Mouse (Mus musculus) megakaryocyte, embryonic 14.5 days (primary cell): ENCODE results near the gene Eif2d. TPM values are rescaled to one million over a fixed set of nuclear protein-coding genes. Genes with fewer than 3 reads are reported as not detected.

Source experiments
- H3K27me3 ChIP-seq: replicated peaks from 2 replicates; pipeline ENCODE3; 2012; ENCODE audit warnings: inconsistent platforms
- H3K36me3 ChIP-seq: replicated peaks from 2 replicates; pipeline ENCODE3; 2012; ENCODE audit warnings: low read length, inconsistent platforms, mixed read lengths
- H3K4me1 ChIP-seq: 2 replicates; pipeline ENCODE4 v1.6.1; 2012; ENCODE audit warnings: inconsistent platforms
- H3K4me3 ChIP-seq: replicated peaks from 2 replicates; pipeline ENCODE3; 2012; ENCODE audit warnings: moderate library complexity, mild to moderate bottlenecking, inconsistent platforms
- H3K9me3 ChIP-seq: 2 replicates; pipeline ENCODE4 v1.6.1; 2012; ENCODE audit warnings: inconsistent platforms
- FLI1 ChIP-seq: IDR thresholded peaks from 2 replicates; pipeline ENCODE4 v1.6.1; 2012; ENCODE audit warnings: low read length, inconsistent platforms, mixed read lengths
- GATA1 ChIP-seq: IDR thresholded peaks from 3 replicates; pipeline ENCODE4 v1.6.1; 2012; ENCODE audit warnings: mixed read lengths, low read length, inconsistent platforms, borderline replicate concordance
- polyA plus RNA-seq: library from polyadenylated mRNA; stranded (reverse); fragments of >175 nt; gene quantifications from 2 replicates; pipeline ENCODE4 v1.2.3, GENCODE M21; 2012; ENCODE audit warnings: low replicate concordance; ENCODE audit not compliant: insufficient read depth

Gene Eif2d
- polyA plus RNA-seq, 1 experiment, result 15.4 TPM

DNA sequence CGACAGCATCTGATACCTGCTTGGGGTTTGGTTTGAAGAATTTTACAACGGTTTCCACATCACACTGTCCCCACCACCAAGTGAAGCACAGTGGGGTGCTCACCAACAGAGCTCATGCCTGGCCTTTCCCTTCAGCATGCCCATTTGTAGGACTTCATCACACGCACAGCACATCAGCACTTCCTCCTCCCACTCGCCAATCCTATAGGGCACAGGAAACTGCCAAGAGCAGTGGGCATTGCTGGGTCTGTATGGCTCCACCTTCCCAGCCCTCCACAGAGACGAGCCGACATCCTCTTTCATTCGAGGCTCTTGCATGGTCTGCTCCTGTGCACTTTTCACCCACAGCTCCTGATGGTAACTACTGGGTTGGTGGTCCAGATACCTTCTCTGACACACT lies 30.2 kb downstream of the Eif2d start:
- Histone ChIP-seq H3K4me1 (peaks cover 81% of the 10 kb centered on the region), H3K36me3 (peaks cover 73% of the 10 kb centered on the region), H3K9me3 (no peaks in the 10 kb centered on the region), H3K4me3 (no peak overlapping the region), H3K27me3 (no peaks in the 10 kb centered on the region)
- TF ChIP-seq FLI1 (no peak), GATA1 (no peak)

DNA sequence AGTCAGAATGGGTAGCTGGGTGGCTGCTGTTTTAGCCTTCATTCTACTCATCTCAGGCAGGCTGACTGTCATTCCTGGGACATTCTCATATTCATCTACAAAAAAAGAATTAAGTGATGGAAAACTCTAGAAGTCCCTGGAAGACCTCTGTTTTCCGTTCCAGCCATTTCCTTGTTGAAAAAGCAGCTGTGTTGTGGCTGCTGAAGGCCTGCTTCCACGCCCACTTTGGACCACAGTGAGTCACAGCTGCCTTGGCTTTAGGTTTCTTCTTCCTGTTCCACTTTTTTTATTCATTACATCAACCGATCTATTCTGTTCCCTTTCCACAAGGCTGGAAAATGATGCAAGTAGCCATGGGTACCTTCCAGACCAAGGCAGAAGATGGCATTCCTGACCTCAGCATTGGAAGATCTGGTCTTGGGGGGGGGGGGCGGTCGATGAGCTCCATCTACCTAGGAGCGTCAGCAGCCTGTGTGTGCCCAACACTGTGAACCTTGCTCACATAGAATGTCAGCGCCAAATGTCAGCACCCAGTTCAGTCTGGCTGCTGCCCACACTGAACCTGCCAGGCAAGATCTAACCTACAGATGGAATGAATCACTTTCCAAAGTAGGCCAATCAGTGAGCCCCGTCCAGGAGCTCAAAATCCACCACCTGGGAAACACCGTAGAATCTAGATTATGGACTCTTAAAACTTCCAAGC lies 31.4 kb downstream of the Eif2d start:
- no peak for TF ChIP-seq GATA1
- TF ChIP-seq FLI1, result no peak

DNA sequence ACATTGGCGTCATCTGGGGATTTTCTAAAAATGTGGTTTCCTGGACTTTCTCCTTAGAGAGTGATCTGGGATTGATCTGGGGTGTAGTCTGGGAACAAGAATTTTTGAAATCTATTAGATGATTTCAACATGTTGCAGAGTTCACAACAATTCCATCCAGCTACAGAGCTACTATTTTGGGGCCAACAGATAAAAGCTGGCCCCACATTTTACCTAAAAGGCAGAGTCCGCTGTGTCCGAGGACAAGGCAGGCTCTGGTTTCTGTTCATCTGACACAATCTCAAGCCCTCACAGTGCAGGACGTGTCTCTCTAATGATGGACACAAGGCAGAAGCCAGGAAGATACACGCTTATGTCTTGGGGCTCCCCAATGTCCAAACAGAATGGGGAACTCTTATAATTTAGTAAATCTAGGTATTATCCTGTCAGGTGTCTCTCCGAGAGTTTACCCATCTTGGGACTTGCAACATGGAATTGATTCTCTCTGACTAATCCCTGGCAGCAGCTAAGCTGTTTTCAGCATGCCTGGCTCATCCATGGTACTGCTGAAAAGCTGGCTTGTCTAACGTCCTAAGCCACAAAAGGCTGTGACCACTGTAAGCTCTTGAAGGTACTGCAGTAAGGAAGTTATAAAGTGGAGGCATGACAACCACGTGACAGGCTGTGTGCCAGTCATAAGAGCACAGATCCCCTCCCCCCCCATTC lies 32.1 kb downstream of the Eif2d start:
- no peaks in the 10 kb centered on the region for H3K9me3 ChIP-seq
- TF ChIP-seq FLI1, result no peak
- no peak for TF ChIP-seq GATA1
- H3K4me3 ChIP-seq, result no peak overlapping the region
- peaks cover 100% of the 10 kb centered on the region for H3K4me1 ChIP-seq
- H3K27me3 ChIP-seq, result no peaks in the 10 kb centered on the region
- H3K36me3 ChIP-seq, result peaks cover 67% of the 10 kb centered on the region

More for the DNA sequence above, 31.4 kb downstream of the Eif2d start:
- Histone ChIP-seq H3K4me1 (peaks cover 93% of the 10 kb centered on the region), H3K27me3 (no peaks in the 10 kb centered on the region), H3K9me3 (no peaks in the 10 kb centered on the region), H3K36me3 (peaks cover 69% of the 10 kb centered on the region), H3K4me3 (peak overlapping the region; percentile 57)

DNA sequence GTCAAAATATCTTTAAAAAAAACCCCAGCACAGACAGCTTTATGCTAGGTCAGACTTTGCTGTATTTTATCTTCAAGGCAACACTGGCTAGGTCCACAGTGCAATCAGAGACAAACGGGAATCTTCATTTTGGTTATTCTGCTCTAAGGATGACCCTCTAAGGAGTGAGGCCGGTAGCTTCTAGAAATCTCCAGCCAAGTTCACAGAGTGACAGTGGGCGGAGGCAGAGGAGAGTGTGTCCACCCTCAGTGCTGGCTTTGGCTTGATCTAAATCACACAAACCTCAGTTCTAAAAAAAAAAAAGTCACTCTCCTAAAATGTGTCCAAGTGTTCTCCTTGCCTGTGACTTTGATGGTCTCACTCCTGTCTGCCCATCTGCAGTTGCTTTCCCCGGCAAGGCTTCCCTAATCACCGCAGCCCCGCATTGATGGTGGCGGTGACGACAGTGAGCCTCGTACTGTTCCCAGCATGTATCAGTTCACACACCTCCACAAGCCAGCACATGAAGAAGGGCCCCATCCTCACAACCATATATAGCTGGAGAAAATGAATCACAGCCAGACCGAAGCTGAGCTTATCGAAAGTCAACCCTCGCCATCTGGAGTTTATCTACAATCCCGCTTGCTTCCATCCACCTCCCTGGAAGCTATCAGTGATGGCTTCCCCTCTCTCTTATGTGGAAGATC lies 33.0 kb downstream of the Eif2d start:
- Histone ChIP-seq H3K4me3 (no peak overlapping the region), H3K4me1 (peaks cover 98% of the 10 kb centered on the region), H3K27me3 (no peaks in the 10 kb centered on the region), H3K36me3 (peaks cover 63% of the 10 kb centered on the region), H3K9me3 (no peaks in the 10 kb centered on the region)
- no peak for TF ChIP-seq FLI1
- TF ChIP-seq GATA1, result no peak

DNA sequence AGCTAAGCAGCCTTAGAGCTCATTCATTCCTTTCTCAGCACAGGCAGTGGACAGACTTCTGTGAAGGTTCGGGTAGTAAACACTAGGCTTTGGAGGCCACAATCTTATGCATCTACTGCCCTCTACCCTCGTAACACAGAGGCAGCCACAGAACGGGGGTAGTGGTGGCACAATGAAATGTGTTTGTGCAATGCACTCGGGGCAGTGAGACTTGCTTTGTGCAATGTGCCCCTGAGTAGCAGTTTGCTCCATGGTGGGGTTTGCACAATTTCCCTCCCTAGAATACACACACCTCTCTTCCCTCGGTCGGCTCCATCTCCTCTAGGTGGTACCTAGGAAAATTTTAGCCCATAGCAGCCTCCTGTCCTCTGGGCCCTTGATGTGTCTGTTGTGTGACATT lies 34.0 kb downstream of the Eif2d start:
- Histone ChIP-seq H3K27me3 (no peaks in the 10 kb centered on the region), H3K4me1 (peaks cover 98% of the 10 kb centered on the region), H3K36me3 (peaks cover 63% of the 10 kb centered on the region), H3K9me3 (no peaks in the 10 kb centered on the region), H3K4me3 (peak overlapping the region; percentile 25)
- TF ChIP-seq FLI1 (no peak), GATA1 (no peak)

DNA sequence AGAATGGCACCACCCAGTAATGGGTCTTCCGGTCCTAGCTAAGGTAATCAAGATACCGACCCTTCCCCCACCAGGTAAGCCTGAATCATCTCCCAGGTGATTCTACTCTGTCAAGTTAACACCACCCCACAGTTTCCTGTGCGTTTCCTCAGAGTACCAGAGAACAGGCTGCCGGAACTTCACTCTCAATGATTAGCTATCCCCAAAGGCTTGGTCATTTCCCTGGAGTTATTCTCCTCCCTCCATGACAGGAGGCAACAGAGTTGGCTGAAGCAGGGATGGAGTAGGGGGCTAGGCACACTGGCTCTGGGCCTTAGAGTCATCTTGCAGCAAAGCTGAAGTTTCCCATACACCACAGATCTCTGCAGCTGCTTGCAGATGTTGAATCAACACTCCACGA lies 34.9 kb downstream of the Eif2d start:
- H3K36me3 ChIP-seq, result peaks cover 62% of the 10 kb centered on the region
- no peaks in the 10 kb centered on the region for H3K27me3 ChIP-seq
- H3K9me3 ChIP-seq, result no peaks in the 10 kb centered on the region
- peaks cover 98% of the 10 kb centered on the region for H3K4me1 ChIP-seq
- H3K4me3 ChIP-seq, result peak overlapping the region; percentile 12
- TF ChIP-seq FLI1 (no peak), GATA1 (no peak)

DNA sequence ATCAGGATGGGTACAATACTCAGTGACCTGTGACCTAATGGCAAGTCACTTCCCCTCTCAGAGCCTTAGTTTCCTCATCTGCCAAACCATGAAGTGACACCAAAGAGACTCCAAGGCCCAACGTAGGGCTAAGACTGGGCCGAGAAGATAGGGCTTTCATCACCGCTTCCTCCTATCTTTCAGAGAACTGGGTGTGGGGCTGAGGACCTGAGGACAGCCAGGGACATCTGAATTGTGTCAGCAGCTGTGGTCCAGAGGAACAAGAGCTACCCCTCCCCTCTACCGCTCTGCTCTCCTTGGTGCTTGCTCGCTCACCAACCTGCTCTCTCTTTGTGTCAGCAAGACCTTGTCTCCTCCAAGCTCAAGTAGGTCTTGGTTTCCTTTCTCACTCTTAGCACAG lies 35.7 kb downstream of the Eif2d start:
- no peaks in the 10 kb centered on the region for H3K27me3 ChIP-seq
- no peaks in the 10 kb centered on the region for H3K9me3 ChIP-seq
- peaks cover 97% of the 10 kb centered on the region for H3K4me1 ChIP-seq
- TF ChIP-seq GATA1 (no peak), FLI1 (no peak)
- peaks cover 62% of the 10 kb centered on the region for H3K36me3 ChIP-seq
- peak overlapping the region; percentile 86 for H3K4me3 ChIP-seq

DNA sequence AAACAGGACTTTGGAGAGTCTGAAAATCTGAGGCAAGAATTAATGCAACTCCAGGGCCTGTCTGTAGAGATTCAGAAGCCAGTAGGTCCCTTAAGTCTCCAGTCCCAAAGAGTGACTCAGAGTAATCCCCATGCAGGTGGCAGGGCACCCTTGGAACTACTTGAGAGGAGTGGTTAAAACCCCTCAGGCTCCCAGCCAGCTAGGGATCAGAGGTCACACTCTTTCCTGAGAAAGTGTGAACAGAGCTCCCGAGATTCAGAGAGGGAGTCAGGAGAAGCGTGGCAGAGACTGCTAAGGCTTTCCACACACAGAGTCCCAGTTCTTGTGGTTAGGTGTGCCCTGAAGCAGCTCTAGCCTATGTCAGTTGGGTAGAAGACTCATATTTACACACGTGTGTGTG lies 40.8 kb downstream of the Eif2d start:
- peaks cover 73% of the 10 kb centered on the region for H3K36me3 ChIP-seq
- no peaks in the 10 kb centered on the region for H3K9me3 ChIP-seq
- TF ChIP-seq FLI1, result no peak
- TF ChIP-seq GATA1, result no peak
- no peak overlapping the region for H3K4me3 ChIP-seq
- no peaks in the 10 kb centered on the region for H3K27me3 ChIP-seq
- peaks cover 97% of the 10 kb centered on the region for H3K4me1 ChIP-seq

DNA sequence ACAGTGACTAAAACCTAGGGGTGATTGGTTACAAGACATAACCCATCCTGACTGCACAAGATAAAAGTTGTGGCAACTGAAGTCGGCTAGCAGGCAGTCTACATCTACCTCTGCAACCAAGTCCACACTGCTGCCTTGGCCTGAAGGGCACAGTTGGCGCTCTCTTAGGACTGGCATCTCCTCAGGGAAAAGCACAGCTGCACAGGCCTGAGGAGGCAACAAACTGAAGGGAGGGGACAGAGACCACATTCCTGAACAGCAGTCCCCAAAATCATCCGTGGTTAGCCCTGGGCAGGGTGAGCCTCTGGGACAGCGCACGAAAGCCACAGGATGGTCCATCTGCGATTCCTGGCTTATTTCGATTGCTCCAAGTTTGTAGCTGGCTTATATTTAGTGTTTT lies 42.7 kb downstream of the Eif2d start:
- Histone ChIP-seq H3K4me3 (no peak overlapping the region), H3K9me3 (no peaks in the 10 kb centered on the region), H3K36me3 (peaks cover 67% of the 10 kb centered on the region), H3K4me1 (peaks cover 99% of the 10 kb centered on the region), H3K27me3 (no peaks in the 10 kb centered on the region)
- TF ChIP-seq FLI1 (no peak), GATA1 (no peak)

DNA sequence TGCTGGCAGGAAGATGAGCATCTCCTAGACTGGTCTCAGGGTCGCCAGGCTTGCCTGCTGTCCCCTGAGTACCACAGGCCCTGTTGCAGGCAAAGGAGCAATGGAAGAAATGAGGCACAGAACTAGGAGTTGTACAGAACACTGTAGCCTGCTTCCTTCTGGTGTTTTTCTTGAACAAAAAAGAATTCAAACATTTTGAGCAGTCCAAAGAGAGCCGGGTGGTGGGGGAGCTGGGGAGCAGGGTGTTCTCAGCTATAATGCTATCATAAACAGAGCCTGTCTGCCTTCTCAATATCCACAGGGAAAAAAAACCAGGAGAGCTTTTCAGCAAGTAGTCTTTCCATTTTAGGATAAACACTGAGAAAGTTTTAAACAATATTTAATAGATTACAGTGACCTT lies 43.1 kb downstream of the Eif2d start:
- Histone ChIP-seq H3K9me3 (no peaks in the 10 kb centered on the region), H3K4me3 (peak overlapping the region; percentile 11), H3K27me3 (no peaks in the 10 kb centered on the region), H3K36me3 (peaks cover 63% of the 10 kb centered on the region), H3K4me1 (peaks cover 99% of the 10 kb centered on the region)
- TF ChIP-seq GATA1 (no peak), FLI1 (no peak)
